Mouse (Mus musculus): ENCODE measurements around the gene Gcnt3.

Gcnt3 gene

GRCm38 (mm10) chr9:70037988-70038387, at the start of gene Gcnt3:
Gcnt3 (minus strand) TSS chr9:70038088.
- no peak for ATAC-seq (ENCODE audit: low TSS enrichment)

- ATAC-seq (ENCODE audit: low TSS enrichment) = no peak
Observed at GRCm38 (mm10) chr9:70087379-70087778, 49.5 kb upstream of the Gcnt3 start.

- no peak for ATAC-seq (ENCODE audit: low TSS enrichment)
Observed at GRCm38 (mm10) chr9:70086091-70086490, 48.2 kb upstream of the Gcnt3 start.

GRCm38 (mm10) chr9:70084107-70084506, 46.2 kb upstream of the Gcnt3 start:
- ATAC-seq (ENCODE audit: low TSS enrichment) = peak; percentile 56

- no peak for ATAC-seq (ENCODE audit: low TSS enrichment)
Observed at GRCm38 (mm10) chr9:70082357-70083204, 44.7 kb upstream of the Gcnt3 start.

GRCm38 (mm10) chr9:70081767-70082166, 43.9 kb upstream of the Gcnt3 start:
- no peak for ATAC-seq (ENCODE audit: low TSS enrichment)

- no peak for ATAC-seq (ENCODE audit: low TSS enrichment)
Observed at GRCm38 (mm10) chr9:70080976-70081375, 43.1 kb upstream of the Gcnt3 start.

- ATAC-seq (ENCODE audit: low TSS enrichment) = no peak
Observed at GRCm38 (mm10) chr9:70080027-70080800, 42.3 kb upstream of the Gcnt3 start.

- ATAC-seq (ENCODE audit: low TSS enrichment) = no peak
Observed at GRCm38 (mm10) chr9:70078034-70078433, 40.1 kb upstream of the Gcnt3 start.

- ATAC-seq (ENCODE audit: low TSS enrichment) = no peak
Observed at GRCm38 (mm10) chr9:70077170-70077569, 39.3 kb upstream of the Gcnt3 start.

- no peak for ATAC-seq (ENCODE audit: low TSS enrichment)
Observed at GRCm38 (mm10) chr9:70072387-70072786, 34.5 kb upstream of the Gcnt3 start.

GRCm38 (mm10) chr9:70069961-70070435, 32.1 kb upstream of the Gcnt3 start:
- ATAC-seq (ENCODE audit: low TSS enrichment) = no peak

GRCm38 (mm10) chr9:70067497-70067896, 29.6 kb upstream of the Gcnt3 start:
- no peak for ATAC-seq (ENCODE audit: low TSS enrichment)

- no peak for ATAC-seq (ENCODE audit: low TSS enrichment)
Observed at GRCm38 (mm10) chr9:70062012-70062411, 24.1 kb upstream of the Gcnt3 start.

GRCm38 (mm10) chr9:70053411-70053810, 15.5 kb upstream of the Gcnt3 start:
- no peak for ATAC-seq (ENCODE audit: low TSS enrichment)

GRCm38 (mm10) chr9:70052730-70053129, 14.8 kb upstream of the Gcnt3 start:
- ATAC-seq (ENCODE audit: low TSS enrichment) = no peak

- no peak for ATAC-seq (ENCODE audit: low TSS enrichment)
Observed at GRCm38 (mm10) chr9:70049839-70050238, 12.0 kb upstream of the Gcnt3 start.

GRCm38 (mm10) chr9:70049416-70049783, 11.5 kb upstream of the Gcnt3 start:
- ATAC-seq (ENCODE audit: low TSS enrichment) = no peak

GRCm38 (mm10) chr9:70048751-70049415, 11.0 kb upstream of the Gcnt3 start:
- ATAC-seq (ENCODE audit: low TSS enrichment) = no peak

GRCm38 (mm10) chr9:70048280-70048679, 10.4 kb upstream of the Gcnt3 start:
- ATAC-seq (ENCODE audit: low TSS enrichment) = no peak

- no peak for ATAC-seq (ENCODE audit: low TSS enrichment)
Observed at GRCm38 (mm10) chr9:70047839-70048238, 10.0 kb upstream of the Gcnt3 start.

GRCm38 (mm10) chr9:70046255-70046654, 8.4 kb upstream of the Gcnt3 start:
- ATAC-seq (ENCODE audit: low TSS enrichment) = no peak
